Mouse (Mus musculus): ENCODE results near the gene Tspan11. TPM values are rescaled to one million over a fixed set of nuclear protein-coding genes. Genes with fewer than 3 reads are reported as not detected.

Gene Tspan11
- polyA plus RNA-seq, 1 experiment from 2014 or later = 8.4 TPM

GRCm38 (mm10) chr6:127991509-127992176 lies 104.3 kb downstream of the Tspan11 start:
- 93% methylated on average over 11 of the region's 11 CpGs for WGBS
- no peak for DNase-seq
- H3K4me3 ChIP-seq (replicated peaks; ENCODE audit: low read depth, low read length) = no peak overlapping the region
- no peak overlapping the region for H3K27ac ChIP-seq (replicated peaks; ENCODE audit: low read depth, low read length)
- no peaks in the 10 kb centered on the region for H3K27me3 ChIP-seq (ENCODE audit: control insufficient read depth, insufficient read depth, low read length)
- no peak overlapping the region for H3K4me2 ChIP-seq (ENCODE audit: low read length)
- no peaks in the 10 kb centered on the region for H3K36me3 ChIP-seq (ENCODE audit: control insufficient read depth, insufficient read depth, low read length)
- no peak overlapping the region for H3K9ac ChIP-seq (replicated peaks; ENCODE audit: low read length)
- H3K4me1 ChIP-seq (ENCODE audit: control insufficient read depth, insufficient read depth, low read length) = no peaks in the 10 kb centered on the region
- no peak for ATAC-seq (ENCODE audit: low FRiP score, low TSS enrichment)
- H3K9me3 ChIP-seq (ENCODE audit: control insufficient read depth, low read length) = no peaks in the 10 kb centered on the region

GRCm38 (mm10) chr6:127992993-127993392 lies 105.6 kb downstream of the Tspan11 start:
- no peak overlapping the region for H3K4me3 ChIP-seq (replicated peaks; ENCODE audit: low read depth, low read length)
- no peak for ATAC-seq (ENCODE audit: low FRiP score, low TSS enrichment)
- no peaks in the 10 kb centered on the region for H3K27me3 ChIP-seq (ENCODE audit: control insufficient read depth, insufficient read depth, low read length)
- no peaks in the 10 kb centered on the region for H3K4me1 ChIP-seq (ENCODE audit: control insufficient read depth, insufficient read depth, low read length)
- DNase-seq = no peak
- no peak overlapping the region for H3K9ac ChIP-seq (replicated peaks; ENCODE audit: low read length)
- H3K9me3 ChIP-seq (ENCODE audit: control insufficient read depth, low read length) = no peaks in the 10 kb centered on the region
- no peak overlapping the region for H3K27ac ChIP-seq (replicated peaks; ENCODE audit: low read depth, low read length)
- H3K4me2 ChIP-seq (ENCODE audit: low read length) = no peak overlapping the region
- H3K36me3 ChIP-seq (ENCODE audit: control insufficient read depth, insufficient read depth, low read length) = no peaks in the 10 kb centered on the region
- WGBS = 87% methylated on average over 8 of the region's 8 CpGs

- H3K9ac ChIP-seq (replicated peaks; ENCODE audit: low read length) = no peak overlapping the region
- 78% methylated on average over 4 of the region's 5 CpGs for WGBS
- 0 out of 2 replicates have a peak, but pooled peaks cover 2% of the 10 kb centered on the region for H3K4me1 ChIP-seq (ENCODE audit: control insufficient read depth, insufficient read depth, low read length)
- H3K27ac ChIP-seq (replicated peaks; ENCODE audit: low read depth, low read length) = no peak overlapping the region
- no peaks in the 10 kb centered on the region for H3K27me3 ChIP-seq (ENCODE audit: control insufficient read depth, insufficient read depth, low read length)
- H3K9me3 ChIP-seq (ENCODE audit: control insufficient read depth, low read length) = no peaks in the 10 kb centered on the region
- no peaks in the 10 kb centered on the region for H3K36me3 ChIP-seq (ENCODE audit: control insufficient read depth, insufficient read depth, low read length)
- ATAC-seq (ENCODE audit: low FRiP score, low TSS enrichment) (no peak), DNase-seq (no peak)
- no peak overlapping the region for H3K4me2 ChIP-seq (ENCODE audit: low read length)
- H3K4me3 ChIP-seq (replicated peaks; ENCODE audit: low read depth, low read length) = no peak overlapping the region
Observed at GRCm38 (mm10) chr6:127996928-127997327, 109.5 kb downstream of the Tspan11 start.

GRCm38 (mm10) chr6:127999118-127999517 lies 111.7 kb downstream of the Tspan11 start:
- WGBS = 87% methylated on average over 2 of the region's 2 CpGs
- Histone ChIP-seq H3K4me1 (ENCODE audit: control insufficient read depth, insufficient read depth, low read length) (0 out of 2 replicates have a peak, but pooled peaks cover 6% of the 10 kb centered on the region), H3K4me2 (ENCODE audit: low read length) (no peak overlapping the region), H3K36me3 (ENCODE audit: control insufficient read depth, insufficient read depth, low read length) (no peaks in the 10 kb centered on the region), H3K9me3 (ENCODE audit: control insufficient read depth, low read length) (no peaks in the 10 kb centered on the region), H3K27me3 (ENCODE audit: control insufficient read depth, insufficient read depth, low read length) (no peaks in the 10 kb centered on the region), H3K4me3 (replicated peaks; ENCODE audit: low read depth, low read length) (no peak overlapping the region), H3K9ac (replicated peaks; ENCODE audit: low read length) (no peak overlapping the region), H3K27ac (replicated peaks; ENCODE audit: low read depth, low read length) (no peak overlapping the region)
- no peak for DNase-seq
- ATAC-seq (ENCODE audit: low FRiP score, low TSS enrichment) = no peak

- Histone ChIP-seq H3K27me3 (ENCODE audit: control insufficient read depth, insufficient read depth, low read length) (no peaks in the 10 kb centered on the region), H3K36me3 (ENCODE audit: control insufficient read depth, insufficient read depth, low read length) (no peaks in the 10 kb centered on the region), H3K4me3 (replicated peaks; ENCODE audit: low read depth, low read length) (no peak overlapping the region), H3K4me1 (ENCODE audit: control insufficient read depth, insufficient read depth, low read length) (0 out of 2 replicates have a peak, but pooled peaks cover 7% of the 10 kb centered on the region), H3K4me2 (ENCODE audit: low read length) (no peak overlapping the region), H3K9ac (replicated peaks; ENCODE audit: low read length) (no peak overlapping the region), H3K27ac (replicated peaks; ENCODE audit: low read depth, low read length) (no peak overlapping the region), H3K9me3 (ENCODE audit: control insufficient read depth, low read length) (no peaks in the 10 kb centered on the region)
- DNase-seq = no peak
- 0 out of 2 replicates have a peak, but pooled peaks have one; percentile 26 for ATAC-seq (ENCODE audit: low FRiP score, low TSS enrichment)
- 76% methylated on average over 3 of the region's 3 CpGs for WGBS
Observed at GRCm38 (mm10) chr6:128000777-128001176, 113.4 kb downstream of the Tspan11 start.

GRCm38 (mm10) chr6:128001587-128001986 lies 114.2 kb downstream of the Tspan11 start:
- H3K4me3 ChIP-seq (replicated peaks; ENCODE audit: low read depth, low read length) = no peak overlapping the region
- H3K4me1 ChIP-seq (ENCODE audit: control insufficient read depth, insufficient read depth, low read length) = peaks cover 11% of the 10 kb centered on the region; the same call in 1 of the 2 replicates
- H3K36me3 ChIP-seq (ENCODE audit: control insufficient read depth, insufficient read depth, low read length) = no peaks in the 10 kb centered on the region
- 28% methylated on average over 1 of the region's 1 CpGs for WGBS
- no peak for ATAC-seq (ENCODE audit: low FRiP score, low TSS enrichment)
- no peak for DNase-seq
- no peak overlapping the region for H3K27ac ChIP-seq (replicated peaks; ENCODE audit: low read depth, low read length)
- no peaks in the 10 kb centered on the region for H3K27me3 ChIP-seq (ENCODE audit: control insufficient read depth, insufficient read depth, low read length)
- no peak overlapping the region for H3K4me2 ChIP-seq (ENCODE audit: low read length)
- H3K9ac ChIP-seq (replicated peaks; ENCODE audit: low read length) = no peak overlapping the region
- H3K9me3 ChIP-seq (ENCODE audit: control insufficient read depth, low read length) = no peaks in the 10 kb centered on the region

GRCm38 (mm10) chr6:128002104-128002503 lies 114.7 kb downstream of the Tspan11 start:
- H3K9me3 ChIP-seq (ENCODE audit: control insufficient read depth, low read length) = no peaks in the 10 kb centered on the region
- no peaks in the 10 kb centered on the region for H3K27me3 ChIP-seq (ENCODE audit: control insufficient read depth, insufficient read depth, low read length)
- peaks cover 11% of the 10 kb centered on the region; the same call in 1 of the 2 replicates for H3K4me1 ChIP-seq (ENCODE audit: control insufficient read depth, insufficient read depth, low read length)
- ATAC-seq (ENCODE audit: low FRiP score, low TSS enrichment) (no peak), DNase-seq (no peak)
- H3K4me2 ChIP-seq (ENCODE audit: low read length) = no peak overlapping the region
- no peak overlapping the region for H3K9ac ChIP-seq (replicated peaks; ENCODE audit: low read length)
- H3K36me3 ChIP-seq (ENCODE audit: control insufficient read depth, insufficient read depth, low read length) = no peaks in the 10 kb centered on the region
- no peak overlapping the region for H3K27ac ChIP-seq (replicated peaks; ENCODE audit: low read depth, low read length)
- 58% methylated on average over 10 of the region's 10 CpGs for WGBS
- no peak overlapping the region for H3K4me3 ChIP-seq (replicated peaks; ENCODE audit: low read depth, low read length)

- Histone ChIP-seq H3K36me3 (ENCODE audit: control insufficient read depth, insufficient read depth, low read length) (no peaks in the 10 kb centered on the region), H3K9me3 (ENCODE audit: control insufficient read depth, low read length) (no peaks in the 10 kb centered on the region), H3K4me1 (ENCODE audit: control insufficient read depth, insufficient read depth, low read length) (peaks cover 11% of the 10 kb centered on the region; the same call in 1 of the 2 replicates), H3K27me3 (ENCODE audit: control insufficient read depth, insufficient read depth, low read length) (no peaks in the 10 kb centered on the region), H3K27ac (replicated peaks; ENCODE audit: low read depth, low read length) (no peak overlapping the region), H3K4me3 (replicated peaks; ENCODE audit: low read depth, low read length) (no peak overlapping the region), H3K4me2 (ENCODE audit: low read length) (no peak overlapping the region), H3K9ac (replicated peaks; ENCODE audit: low read length) (no peak overlapping the region)
- DNase-seq (no peak), ATAC-seq (ENCODE audit: low FRiP score, low TSS enrichment) (0 out of 2 replicates have a peak, but pooled peaks have one; percentile 32)
- 85% methylated on average over 4 of the region's 4 CpGs for WGBS
Observed at GRCm38 (mm10) chr6:128002667-128003066, 115.3 kb downstream of the Tspan11 start.

- H3K27me3 ChIP-seq (ENCODE audit: control insufficient read depth, insufficient read depth, low read length) = no peaks in the 10 kb centered on the region
- no peak overlapping the region for H3K9ac ChIP-seq (replicated peaks; ENCODE audit: low read length)
- H3K9me3 ChIP-seq (ENCODE audit: control insufficient read depth, low read length) = no peaks in the 10 kb centered on the region
- WGBS = 49% methylated on average over 5 of the region's 5 CpGs
- peaks cover 11% of the 10 kb centered on the region; the same call in 1 of the 2 replicates for H3K4me1 ChIP-seq (ENCODE audit: control insufficient read depth, insufficient read depth, low read length)
- H3K4me2 ChIP-seq (ENCODE audit: low read length) = no peak overlapping the region
- H3K36me3 ChIP-seq (ENCODE audit: control insufficient read depth, insufficient read depth, low read length) = no peaks in the 10 kb centered on the region
- no peak overlapping the region for H3K4me3 ChIP-seq (replicated peaks; ENCODE audit: low read depth, low read length)
- ATAC-seq (ENCODE audit: low FRiP score, low TSS enrichment) (no peak), DNase-seq (no peak)
- H3K27ac ChIP-seq (replicated peaks; ENCODE audit: low read depth, low read length) = no peak overlapping the region
Observed at GRCm38 (mm10) chr6:128003542-128003941, 116.2 kb downstream of the Tspan11 start.

All from midbrain, embryonic 14.5 days (tissue).